Mouse (Mus musculus): ENCODE measurements around the gene Aplp2.
A peak's percentile ranks its signal among the peaks of the same experiment; 100 is the strongest.

Gene Aplp2

DNA sequence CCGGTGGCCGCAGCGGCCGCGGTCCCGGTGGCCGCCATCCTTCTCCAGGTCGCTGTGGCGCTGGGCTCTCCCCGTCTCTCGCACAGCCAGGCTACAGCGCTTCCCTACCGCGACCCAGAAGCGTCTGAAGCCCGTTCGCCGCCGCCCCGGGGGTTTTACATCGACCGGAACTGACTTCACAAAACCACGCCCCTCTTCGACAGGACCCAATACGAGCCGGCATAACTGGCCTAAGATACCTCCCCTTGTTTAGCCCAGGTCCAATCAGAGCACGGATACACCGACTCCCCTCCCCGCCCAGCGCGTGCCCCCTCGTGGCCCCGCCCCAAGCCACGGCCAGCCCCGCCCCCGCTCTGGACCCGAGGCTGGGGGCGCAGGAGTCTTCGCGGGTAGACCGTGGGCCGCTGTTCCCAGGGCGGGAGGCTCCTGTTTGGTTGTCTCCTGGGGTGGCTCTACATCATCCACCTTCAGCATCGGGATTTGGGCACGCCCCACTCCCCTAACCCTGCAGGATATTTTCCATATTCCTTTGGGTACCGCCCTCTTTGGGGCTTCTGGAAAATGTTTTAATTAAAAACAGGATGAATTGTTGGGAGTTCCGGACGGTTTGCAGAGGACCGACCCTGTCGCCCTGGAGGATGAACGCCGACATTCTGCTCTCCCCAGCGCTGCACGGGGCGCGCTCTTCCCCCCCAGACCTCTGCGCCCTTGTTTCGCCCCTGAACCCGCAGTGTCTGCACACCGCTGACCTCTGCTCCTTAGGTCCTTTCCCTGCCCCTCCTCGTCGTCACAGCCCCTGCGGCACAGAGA, at the start of gene Aplp2:
Aplp2 (minus strand) TSS at position 126 of the 810 bp plus-strand sequence.
- peak; percentile 96 to 97 for DNase-seq (ENCODE audit: low spot score in 2 of 2)

GRCm38 (mm10) chr9:31260219-31260618, 48.6 kb upstream of the Aplp2 start:
- no peak for DNase-seq (ENCODE audit: low spot score in 2 of 2)

DNA sequence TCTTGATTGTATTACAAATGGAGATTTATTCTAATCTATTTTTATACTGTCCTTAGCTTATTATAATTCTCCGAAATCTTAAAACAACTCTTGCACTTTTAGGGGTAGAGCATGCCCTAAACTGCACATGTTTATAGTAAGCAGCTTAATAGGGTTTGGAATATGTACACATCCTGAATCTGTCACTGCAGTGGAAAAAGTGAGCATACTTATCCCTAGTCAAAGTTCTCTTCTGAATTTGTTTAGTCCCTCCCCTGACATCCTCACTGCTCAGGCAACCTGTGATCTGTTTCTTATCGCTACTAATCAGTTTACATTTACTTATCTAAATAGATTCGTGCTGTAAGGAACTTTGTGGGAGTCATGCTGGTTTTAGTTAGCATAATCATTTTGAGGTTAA, 46.6 kb upstream of the Aplp2 start:
- no peak for DNase-seq (ENCODE audit: low spot score in 2 of 2)

DNA sequence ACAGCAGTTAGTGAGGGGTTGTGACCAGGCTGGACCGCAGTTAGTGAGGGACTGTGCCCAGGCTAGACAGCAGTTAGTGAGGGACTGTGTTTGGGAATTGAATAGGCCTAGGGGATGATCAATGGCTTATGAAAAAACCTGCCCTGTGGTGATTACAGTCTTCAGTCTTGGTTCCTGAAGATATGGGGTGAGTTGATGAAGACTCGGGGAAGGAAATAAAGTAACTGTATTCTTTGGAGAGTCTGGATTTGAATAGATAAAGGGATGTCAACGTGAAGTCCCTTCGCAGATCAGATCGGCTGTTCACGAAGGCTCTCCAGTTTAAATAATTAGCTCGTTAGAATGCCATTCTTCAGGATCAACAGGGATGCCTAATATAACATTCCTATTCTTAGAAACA, 44.3 kb upstream of the Aplp2 start:
- no peak for DNase-seq (ENCODE audit: low spot score in 2 of 2)

GRCm38 (mm10) chr9:31254697-31255004, 43.0 kb upstream of the Aplp2 start:
- no peak for DNase-seq (ENCODE audit: low spot score in 2 of 2)

- DNase-seq (ENCODE audit: low spot score in 2 of 2): no peak
Observed at GRCm38 (mm10) chr9:31253866-31254696, 42.5 kb upstream of the Aplp2 start.

DNA sequence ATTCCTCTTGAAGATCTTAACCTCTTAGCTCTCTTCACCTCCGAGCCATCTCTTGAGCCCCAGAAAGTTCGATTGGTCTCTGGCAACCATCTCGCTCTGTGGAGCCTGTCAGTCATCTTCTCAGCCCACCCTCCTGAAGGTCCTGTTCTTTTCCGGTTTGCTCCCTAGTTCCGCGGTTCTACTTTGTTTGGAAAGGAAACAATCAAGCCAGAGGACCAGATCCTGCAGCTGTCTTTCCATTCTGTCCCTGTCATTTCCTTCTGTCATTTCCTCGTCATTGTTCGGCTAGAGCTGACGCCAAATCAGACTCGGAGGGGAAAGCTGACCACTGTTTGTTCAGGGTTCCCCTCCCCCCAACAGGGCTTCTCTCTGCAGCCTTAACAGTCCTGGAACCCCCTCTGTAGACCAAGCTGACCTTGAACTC, 41.7 kb upstream of the Aplp2 start:
- no peak for DNase-seq (ENCODE audit: low spot score in 2 of 2)

- no peak for DNase-seq (ENCODE audit: low spot score in 2 of 2)
Observed at GRCm38 (mm10) chr9:31252182-31252799, 40.7 kb upstream of the Aplp2 start.

- no peak for DNase-seq (ENCODE audit: low spot score in 2 of 2)
Observed at GRCm38 (mm10) chr9:31247447-31248220, 36.0 kb upstream of the Aplp2 start.

DNA sequence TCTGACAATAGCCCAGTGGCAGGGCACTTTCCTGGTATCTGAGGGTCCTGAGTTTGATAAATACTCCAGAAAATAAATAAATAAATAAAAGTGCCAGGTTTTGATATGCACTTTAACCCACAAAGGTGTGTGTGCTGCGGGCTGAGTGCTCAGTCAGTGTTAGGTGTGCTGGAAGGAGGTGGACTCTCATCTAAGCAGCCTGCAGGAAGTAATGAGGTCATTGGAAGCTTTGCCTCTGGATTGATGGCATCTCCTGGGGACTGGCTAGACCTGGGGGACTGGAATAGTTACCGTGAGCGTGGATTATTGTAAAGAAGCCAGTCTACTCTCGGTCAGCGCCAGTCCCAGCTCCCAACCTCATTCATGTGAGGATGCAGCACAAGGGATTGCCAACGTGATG, 34.8 kb upstream of the Aplp2 start:
- DNase-seq (ENCODE audit: low spot score in 2 of 2): no peak

DNA sequence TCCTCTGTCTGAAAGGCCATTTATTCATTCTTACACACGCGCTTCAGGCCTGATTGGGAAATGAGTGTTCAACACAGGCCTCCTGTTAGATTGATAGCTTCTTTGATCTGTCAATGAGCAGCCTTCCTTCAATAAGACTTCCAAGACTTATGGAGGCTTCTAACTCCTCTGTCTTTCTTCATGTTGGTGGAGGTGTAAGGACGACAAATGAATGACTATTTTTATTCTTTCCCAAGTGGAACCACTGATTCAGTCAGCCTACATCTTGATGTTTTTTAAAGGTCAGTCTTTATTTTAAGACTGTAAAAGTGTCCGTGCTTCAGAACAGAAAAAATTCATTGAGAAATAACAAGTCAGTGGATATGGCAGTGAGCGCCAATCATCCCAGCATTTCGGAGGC, 33.4 kb upstream of the Aplp2 start:
- DNase-seq (ENCODE audit: low spot score in 2 of 2): no peak

DNA sequence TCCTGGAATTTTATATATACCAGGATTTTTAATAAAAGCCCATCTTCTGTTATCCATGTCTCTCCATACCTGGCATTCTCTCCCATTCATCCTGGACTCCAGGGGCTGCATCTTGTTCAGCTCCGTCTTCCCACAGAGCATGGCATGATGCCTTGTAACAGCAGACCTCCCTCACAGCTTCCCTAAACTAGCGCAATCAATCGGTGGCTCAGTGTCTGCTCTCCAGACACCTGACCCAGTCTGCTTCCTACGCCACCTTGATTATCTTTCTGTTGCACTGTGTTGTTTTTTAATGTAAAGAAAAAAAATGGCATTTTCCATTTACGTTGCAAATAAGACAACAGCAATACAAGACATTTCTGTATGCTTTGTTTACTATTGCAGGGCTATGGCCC, 32.3 kb upstream of the Aplp2 start:
- DNase-seq (ENCODE audit: low spot score in 2 of 2): no peak

DNA sequence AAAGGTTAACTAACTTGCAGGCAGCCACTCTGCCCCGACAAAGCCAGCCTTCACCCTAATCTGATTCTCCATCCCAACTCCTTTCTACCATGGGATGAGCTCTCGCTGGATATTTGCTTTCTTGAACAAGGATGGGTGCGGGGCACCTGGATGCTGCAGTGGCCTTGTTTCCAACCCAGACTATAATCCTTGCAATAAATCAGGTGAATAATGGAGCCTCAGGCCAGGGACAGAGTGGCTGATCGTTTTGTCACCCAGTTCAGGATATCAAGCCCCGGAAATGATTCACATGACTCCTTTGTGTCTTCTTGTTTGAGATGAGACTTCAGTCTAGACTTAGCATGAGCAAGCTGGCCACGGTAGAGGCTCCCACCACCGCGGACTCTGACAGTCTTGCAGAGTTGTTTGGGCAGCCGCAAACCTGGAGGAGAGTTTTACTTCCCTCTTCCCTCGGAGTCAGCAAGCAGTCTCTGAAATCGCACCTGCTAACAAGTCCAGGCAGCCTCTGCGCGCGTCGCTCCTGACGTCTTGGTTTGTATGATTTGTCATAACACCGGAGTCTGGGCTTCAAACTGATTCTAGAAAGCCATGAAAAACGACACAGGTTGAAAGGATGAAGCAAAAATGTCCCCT, 31.8 kb upstream of the Aplp2 start:
- DNase-seq (ENCODE audit: low spot score in 2 of 2): no peak

GRCm38 (mm10) chr9:31241208-31241699, 29.6 kb upstream of the Aplp2 start:
- DNase-seq (ENCODE audit: low spot score in 2 of 2): no peak

- DNase-seq (ENCODE audit: low spot score in 2 of 2): no peak
Observed at GRCm38 (mm10) chr9:31240522-31241207, 29.1 kb upstream of the Aplp2 start.

GRCm38 (mm10) chr9:31239551-31239950, 27.9 kb upstream of the Aplp2 start:
- DNase-seq (ENCODE audit: low spot score in 2 of 2): no peak

- no peak for DNase-seq (ENCODE audit: low spot score in 2 of 2)
Observed at GRCm38 (mm10) chr9:31238526-31238925, 26.9 kb upstream of the Aplp2 start.

DNA sequence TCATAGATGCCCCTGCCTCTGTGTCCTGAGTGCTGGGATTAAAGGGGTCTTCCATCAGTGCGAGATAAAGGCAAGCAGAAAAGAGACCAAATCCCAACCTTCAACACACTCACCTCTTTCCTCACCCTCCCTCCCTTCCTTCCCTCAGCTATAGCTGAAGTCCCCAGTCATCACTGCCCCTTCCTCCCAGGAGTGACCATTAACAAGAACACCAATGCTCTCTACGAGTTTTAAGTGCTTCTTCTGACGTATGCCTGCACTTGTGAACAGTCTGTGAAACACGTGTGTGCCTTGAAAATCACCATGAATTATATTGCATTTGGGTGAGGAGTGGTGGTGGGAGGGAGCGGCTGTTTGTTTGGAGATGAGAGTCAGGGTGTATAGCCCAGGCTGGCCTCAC, 24.5 kb upstream of the Aplp2 start:
- no peak for DNase-seq (ENCODE audit: low spot score in 2 of 2)

GRCm38 (mm10) chr9:31235489-31235888, 23.9 kb upstream of the Aplp2 start:
- no peak for DNase-seq (ENCODE audit: low spot score in 2 of 2)

GRCm38 (mm10) chr9:31235030-31235429, 23.4 kb upstream of the Aplp2 start:
- DNase-seq (ENCODE audit: low spot score in 2 of 2): no peak

DNA sequence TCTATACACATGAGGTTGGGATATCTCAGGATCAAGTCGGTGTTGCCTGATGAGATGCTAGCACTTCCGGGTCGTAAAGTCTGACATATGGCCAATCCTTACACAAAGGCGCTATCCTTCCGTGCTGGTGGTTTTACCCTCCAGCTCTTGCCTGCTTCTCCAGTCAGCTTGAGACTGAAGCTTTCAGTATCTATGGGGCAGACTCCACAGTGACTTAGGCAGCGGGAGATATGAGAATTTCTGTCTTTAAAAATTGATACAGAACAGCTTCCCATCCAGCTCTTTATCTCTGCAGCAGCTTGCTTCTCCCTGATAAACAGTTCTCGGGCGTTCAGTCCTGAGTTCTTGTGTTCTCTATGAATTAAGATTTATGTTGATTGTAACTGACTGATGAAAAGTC, 14.9 kb upstream of the Aplp2 start:
- DNase-seq (ENCODE audit: low spot score in 2 of 2): no peak
